Mouse (Mus musculus): ENCODE results near the gene Kctd21. TPM values are rescaled to one million over a fixed set of nuclear protein-coding genes. Genes with fewer than 3 reads are reported as not detected.

The Kctd21 gene
- polyA plus RNA-seq, 1 experiment, result 7.3 TPM

DNA sequence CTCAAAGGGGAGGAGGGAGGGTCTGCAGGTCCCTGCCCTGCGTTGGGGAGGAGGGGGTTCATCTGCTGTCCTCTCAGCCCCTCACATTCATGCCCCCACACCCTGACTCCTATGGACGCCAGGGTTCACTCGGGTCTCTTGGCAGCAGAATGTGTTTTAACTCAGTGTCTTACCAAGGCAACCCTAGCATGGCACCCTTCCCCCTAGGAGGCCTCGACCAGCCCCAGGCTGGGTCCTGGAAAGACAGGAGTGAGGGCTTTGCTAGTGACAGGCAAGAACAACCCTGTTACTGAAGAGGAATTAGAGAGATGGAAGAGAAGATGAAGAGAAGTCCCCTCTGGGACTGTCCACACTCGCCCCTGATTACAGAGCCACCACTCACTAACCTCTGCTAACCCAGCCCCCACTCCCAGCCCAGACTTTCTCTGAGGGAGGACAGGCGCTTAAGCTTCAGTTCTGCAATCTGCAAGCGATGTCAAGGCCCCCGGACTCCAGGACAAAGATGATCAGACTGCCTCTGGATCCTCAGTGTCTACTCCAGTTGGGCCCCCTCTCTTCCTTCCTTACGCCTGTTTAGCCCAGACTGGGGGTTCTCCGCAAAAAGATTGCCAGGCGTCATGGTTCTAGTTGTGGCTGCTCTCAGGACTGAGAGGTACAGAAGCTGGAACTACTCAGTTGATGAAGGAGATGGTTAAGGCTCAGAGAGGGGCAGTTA, 1.0 kb upstream of the Kctd21 start:
- Histone ChIP-seq H3K36me3 (ENCODE audit: control insufficient read depth, insufficient read depth, low read length) (no peaks in the 10 kb centered on the region), H3K27ac (ENCODE audit: insufficient read depth, low read depth, low read length) (no peak overlapping the region), H3K27me3 (ENCODE audit: control insufficient read depth, insufficient read depth, low read length) (no peaks in the 10 kb centered on the region), H3K4me3 (ENCODE audit: low read depth, low read length) (peak overlapping the region; percentile 78), H3K4me1 (ENCODE audit: control insufficient read depth, insufficient read depth, insufficient read length, low read length) (peaks cover 28% of the 10 kb centered on the region)
- 61% methylated on average over 11 of the region's 11 CpGs for WGBS
- TF ChIP-seq POLR2A (IDR thresholded peaks at IDR 0.05; ENCODE audit: low read depth, low read length) (no peak), CTCF (IDR thresholded peaks at IDR 0.05; ENCODE audit: extremely low read depth, insufficient read length, insufficient replicate concordance, low read depth, low read length) (no peak)

DNA sequence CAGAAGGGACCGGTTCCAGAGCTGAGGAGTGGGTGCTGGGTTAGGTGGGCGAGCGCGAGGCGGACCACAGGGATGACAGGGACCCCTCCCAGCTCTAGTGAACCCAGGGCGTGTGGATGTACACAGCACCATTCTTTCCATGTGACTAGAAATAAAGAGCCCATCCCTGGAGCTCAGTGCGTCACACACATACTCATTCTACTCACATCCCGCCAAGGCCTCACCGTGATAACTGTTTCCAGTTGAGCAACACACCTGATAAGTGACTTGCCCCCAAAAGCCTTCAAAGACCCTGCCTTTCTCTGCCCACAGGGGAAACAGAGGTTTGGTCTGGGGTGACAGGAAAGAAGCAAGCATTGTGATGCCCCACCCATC, 527 bp downstream of the Kctd21 start:
- Histone ChIP-seq H3K27ac (ENCODE audit: insufficient read depth, low read depth, low read length) (peak overlapping the region; percentile 10; the same call in 1 of the 2 replicates), H3K36me3 (ENCODE audit: control insufficient read depth, insufficient read depth, low read length) (no peaks in the 10 kb centered on the region), H3K27me3 (ENCODE audit: control insufficient read depth, insufficient read depth, low read length) (no peaks in the 10 kb centered on the region), H3K4me3 (ENCODE audit: low read depth, low read length) (peak overlapping the region; percentile 78), H3K4me1 (ENCODE audit: control insufficient read depth, insufficient read depth, insufficient read length, low read length) (peaks cover 28% of the 10 kb centered on the region)
- no peak for TF ChIP-seq POLR2A (IDR thresholded peaks at IDR 0.05; ENCODE audit: low read depth, low read length)
- TF ChIP-seq CTCF (IDR thresholded peaks at IDR 0.05; ENCODE audit: extremely low read depth, insufficient read length, insufficient replicate concordance, low read depth, low read length), result no peak
- under 1% methylated on average over 9 of the region's 9 CpGs for WGBS

DNA sequence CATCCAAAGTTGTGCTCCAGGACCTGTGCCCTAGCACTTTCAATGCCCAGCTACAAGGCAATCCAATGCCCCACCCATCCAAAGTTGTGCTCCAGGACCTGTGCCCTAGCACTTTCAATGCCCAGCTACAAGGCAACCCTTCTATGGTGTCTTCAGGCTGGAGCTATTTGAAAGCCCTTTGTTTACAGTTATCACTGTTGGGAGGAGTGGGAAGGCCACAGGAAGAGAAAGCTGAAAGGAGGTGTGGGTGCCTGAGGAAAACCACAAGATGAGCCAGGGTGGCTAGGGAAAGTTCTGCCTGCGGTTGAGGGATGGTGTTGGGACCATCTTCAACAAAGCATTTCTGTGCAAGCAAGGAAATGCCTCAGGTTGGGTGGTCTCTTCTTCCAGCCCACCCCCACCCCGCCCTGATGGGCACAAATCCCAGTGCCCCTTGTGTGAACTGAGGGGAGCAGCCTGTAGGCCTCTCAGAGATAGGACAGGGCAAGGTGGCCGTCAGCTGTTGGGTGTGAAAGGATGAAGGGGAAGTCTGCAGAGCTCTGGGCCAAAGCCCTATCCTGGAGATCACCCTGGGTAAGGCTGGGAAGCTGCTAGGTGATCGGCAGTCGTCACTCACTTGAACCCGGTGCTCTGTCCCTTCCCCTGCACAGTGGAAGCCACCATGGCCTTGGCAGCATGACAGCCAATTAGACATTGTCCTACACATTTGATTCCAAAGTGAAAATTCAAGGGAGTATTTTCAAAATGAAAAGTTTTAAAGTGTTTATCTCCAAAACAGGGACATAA, 1.2 kb downstream of the Kctd21 start:
- TF ChIP-seq CTCF (IDR thresholded peaks at IDR 0.05; ENCODE audit: extremely low read depth, insufficient read length, insufficient replicate concordance, low read depth, low read length) (no peak), POLR2A (IDR thresholded peaks at IDR 0.05; ENCODE audit: low read depth, low read length) (no peak)
- Histone ChIP-seq H3K27ac (ENCODE audit: insufficient read depth, low read depth, low read length) (no peak overlapping the region), H3K36me3 (ENCODE audit: control insufficient read depth, insufficient read depth, low read length) (no peaks in the 10 kb centered on the region), H3K27me3 (ENCODE audit: control insufficient read depth, insufficient read depth, low read length) (no peaks in the 10 kb centered on the region), H3K4me3 (ENCODE audit: low read depth, low read length) (peak overlapping the region; percentile 78), H3K4me1 (ENCODE audit: control insufficient read depth, insufficient read depth, insufficient read length, low read length) (peaks cover 25% of the 10 kb centered on the region)
- WGBS, result 73% methylated on average over 6 of the region's 6 CpGs

- no peaks in the 10 kb centered on the region for H3K36me3 ChIP-seq (ENCODE audit: control insufficient read depth, insufficient read depth, low read length)
- TF ChIP-seq POLR2A (IDR thresholded peaks at IDR 0.05; ENCODE audit: low read depth, low read length) (no peak), CTCF (IDR thresholded peaks at IDR 0.05; ENCODE audit: extremely low read depth, insufficient read length, insufficient replicate concordance, low read depth, low read length) (no peak)
- H3K4me1 ChIP-seq (ENCODE audit: control insufficient read depth, insufficient read depth, insufficient read length, low read length), result peaks cover 22% of the 10 kb centered on the region
- 85% methylated on average over 2 of the region's 2 CpGs for WGBS
- no peaks in the 10 kb centered on the region for H3K27me3 ChIP-seq (ENCODE audit: control insufficient read depth, insufficient read depth, low read length)
- H3K27ac ChIP-seq (ENCODE audit: insufficient read depth, low read depth, low read length), result no peak overlapping the region
- H3K4me3 ChIP-seq (ENCODE audit: low read depth, low read length), result no peak overlapping the region
Observed at GRCm38 (mm10) chr7:97334406-97334805, 2.3 kb downstream of the Kctd21 start.

GRCm38 (mm10) chr7:97336678-97337077, 4.6 kb downstream of the Kctd21 start:
- H3K27me3 ChIP-seq (ENCODE audit: control insufficient read depth, insufficient read depth, low read length), result no peaks in the 10 kb centered on the region
- H3K4me3 ChIP-seq (ENCODE audit: low read depth, low read length), result no peak overlapping the region
- no peaks in the 10 kb centered on the region for H3K36me3 ChIP-seq (ENCODE audit: control insufficient read depth, insufficient read depth, low read length)
- 73% methylated on average over 1 of the region's 1 CpGs for WGBS
- no peak overlapping the region for H3K27ac ChIP-seq (ENCODE audit: insufficient read depth, low read depth, low read length)
- TF ChIP-seq POLR2A (IDR thresholded peaks at IDR 0.05; ENCODE audit: low read depth, low read length) (no peak), CTCF (IDR thresholded peaks at IDR 0.05; ENCODE audit: extremely low read depth, insufficient read length, insufficient replicate concordance, low read depth, low read length) (no peak)
- peaks cover 22% of the 10 kb centered on the region for H3K4me1 ChIP-seq (ENCODE audit: control insufficient read depth, insufficient read depth, insufficient read length, low read length)

DNA sequence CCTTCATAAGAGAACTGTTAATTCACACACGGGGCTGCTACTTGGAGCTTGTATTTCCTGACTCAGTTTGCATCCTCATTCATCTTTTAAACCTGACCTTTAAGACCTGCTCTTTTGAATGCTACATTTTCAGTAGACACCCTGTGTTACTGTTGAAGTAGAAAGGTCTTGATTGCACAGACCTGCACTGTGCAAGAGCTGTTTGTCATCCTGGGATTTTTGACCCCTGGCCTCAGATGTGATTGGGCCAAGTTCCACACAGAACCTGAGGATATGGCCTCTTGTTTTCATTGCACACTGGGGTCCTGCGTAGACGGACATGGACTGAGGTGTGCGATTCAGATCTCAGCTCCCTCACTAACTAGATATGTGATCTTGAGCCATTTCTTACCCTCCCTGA, 6.5 kb downstream of the Kctd21 start:
- Histone ChIP-seq H3K27me3 (ENCODE audit: control insufficient read depth, insufficient read depth, low read length) (no peaks in the 10 kb centered on the region), H3K27ac (ENCODE audit: insufficient read depth, low read depth, low read length) (no peak overlapping the region), H3K4me1 (ENCODE audit: control insufficient read depth, insufficient read depth, insufficient read length, low read length) (peaks cover 16% of the 10 kb centered on the region), H3K4me3 (ENCODE audit: low read depth, low read length) (no peak overlapping the region), H3K36me3 (ENCODE audit: control insufficient read depth, insufficient read depth, low read length) (no peaks in the 10 kb centered on the region)
- 85% methylated on average over 4 of the region's 4 CpGs for WGBS
- TF ChIP-seq POLR2A (IDR thresholded peaks at IDR 0.05; ENCODE audit: low read depth, low read length) (no peak), CTCF (IDR thresholded peaks at IDR 0.05; ENCODE audit: extremely low read depth, insufficient read length, insufficient replicate concordance, low read depth, low read length) (no peak)

DNA sequence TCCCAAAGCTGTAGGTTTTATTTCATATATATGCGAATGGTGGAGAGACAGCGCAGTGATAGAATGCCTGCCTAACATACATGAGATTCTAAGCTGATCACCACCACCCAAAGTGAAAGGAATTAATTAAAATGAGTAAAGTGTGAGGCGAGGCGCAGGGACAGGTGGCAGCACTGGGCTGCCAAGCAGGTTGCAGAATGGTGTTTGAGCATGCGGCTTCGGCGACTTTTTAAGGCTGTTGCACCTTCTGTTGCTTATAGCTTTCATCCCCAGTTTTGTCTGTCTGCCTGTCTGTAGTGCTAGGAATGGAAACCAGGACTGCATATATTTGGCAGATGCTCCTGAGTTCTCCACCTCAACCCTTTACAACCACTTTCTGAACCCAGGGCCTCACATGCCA, 7.5 kb downstream of the Kctd21 start:
- peaks cover 14% of the 10 kb centered on the region for H3K4me1 ChIP-seq (ENCODE audit: control insufficient read depth, insufficient read depth, insufficient read length, low read length)
- no peak overlapping the region for H3K4me3 ChIP-seq (ENCODE audit: low read depth, low read length)
- H3K27ac ChIP-seq (ENCODE audit: insufficient read depth, low read depth, low read length), result no peak overlapping the region
- H3K27me3 ChIP-seq (ENCODE audit: control insufficient read depth, insufficient read depth, low read length), result no peaks in the 10 kb centered on the region
- TF ChIP-seq POLR2A (IDR thresholded peaks at IDR 0.05; ENCODE audit: low read depth, low read length) (no peak), CTCF (IDR thresholded peaks at IDR 0.05; ENCODE audit: extremely low read depth, insufficient read length, insufficient replicate concordance, low read depth, low read length) (no peak)
- WGBS, result 93% methylated on average over 7 of the region's 7 CpGs
- no peaks in the 10 kb centered on the region for H3K36me3 ChIP-seq (ENCODE audit: control insufficient read depth, insufficient read depth, low read length)

Data from small intestine, adult 2 months (tissue).